Mouse (Mus musculus): Measurements from ENCODE around the gene Orm2. TPM values are rescaled to one million over a fixed set of nuclear protein-coding genes. Genes with fewer than 3 reads are reported as not detected.

Orm2 gene
- polyA plus RNA-seq, 1 experiment: not detected

- peak within 1 kb of the TSS; percentile 97 for H3K27ac ChIP-seq (ENCODE audit: control insufficient read depth, insufficient read depth, low read depth, low read length, poor library complexity)
- H3K4me1 ChIP-seq (ENCODE audit: control insufficient read depth, insufficient read depth, low read length): peaks cover 19% of the 10 kb centered on the region
- WGBS: 5% methylated on average over 17 of the region's 17 CpGs
- H3K4me3 ChIP-seq (replicated peaks; ENCODE audit: control insufficient read depth, low read depth, low read length): peak within 1 kb of the TSS; percentile 89
- TF ChIP-seq CTCF (IDR thresholded peaks at IDR 0.05; ENCODE audit: control insufficient read depth, insufficient read depth, low read length) (no peak), POLR2A (IDR thresholded peaks at IDR 0.05; ENCODE audit: borderline replicate concordance, control insufficient read depth, low read depth, low read length) (peak; percentile 98)
Measured at GRCm38 (mm10) chr4:63403040-63403959, 41.1 kb downstream of the Orm2 start, which contains the start of gene Akna. Akna (minus strand) TSS chr4:63403354.

DNA sequence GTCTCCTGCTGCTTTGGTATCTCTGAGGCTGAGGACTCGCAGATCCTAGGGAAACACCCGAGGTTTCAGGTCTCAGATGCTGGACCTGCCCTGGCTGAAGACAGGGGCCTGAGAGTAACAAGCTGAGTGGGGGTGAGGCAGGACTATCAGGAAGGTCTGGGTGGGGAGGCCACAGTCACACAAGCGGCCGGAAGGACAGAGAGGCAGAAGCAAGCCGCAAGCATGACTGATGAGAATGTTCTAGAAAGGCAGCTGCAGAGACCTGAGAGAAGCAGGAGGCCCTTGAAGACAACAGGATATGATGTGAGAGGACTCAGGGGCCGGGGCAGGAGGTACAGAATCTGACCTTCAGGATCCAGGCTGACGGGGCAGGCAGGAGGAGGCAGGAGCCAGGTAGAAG is 42.0 kb downstream of the Orm2 start:
- 15% methylated on average over 7 of the region's 7 CpGs for WGBS
- Histone ChIP-seq H3K4me1 (ENCODE audit: control insufficient read depth, insufficient read depth, low read length) (peaks cover 15% of the 10 kb centered on the region), H3K27ac (ENCODE audit: control insufficient read depth, insufficient read depth, low read depth, low read length, poor library complexity) (peak overlapping the region; percentile 97), H3K4me3 (replicated peaks; ENCODE audit: control insufficient read depth, low read depth, low read length) (peak overlapping the region; percentile 21)
- peak; percentile 40; the same call in 1 of the 2 replicates for TF ChIP-seq POLR2A (IDR thresholded peaks at IDR 0.05; ENCODE audit: borderline replicate concordance, control insufficient read depth, low read depth, low read length)
- no peak for TF ChIP-seq CTCF (IDR thresholded peaks at IDR 0.05; ENCODE audit: control insufficient read depth, insufficient read depth, low read length)

GRCm38 (mm10) chr4:63405051-63405450 is 42.8 kb downstream of the Orm2 start:
- Histone ChIP-seq H3K4me1 (ENCODE audit: control insufficient read depth, insufficient read depth, low read length) (peaks cover 15% of the 10 kb centered on the region), H3K27ac (ENCODE audit: control insufficient read depth, insufficient read depth, low read depth, low read length, poor library complexity) (peak overlapping the region; percentile 97), H3K4me3 (replicated peaks; ENCODE audit: control insufficient read depth, low read depth, low read length) (no peak overlapping the region)
- TF ChIP-seq POLR2A (IDR thresholded peaks at IDR 0.05; ENCODE audit: borderline replicate concordance, control insufficient read depth, low read depth, low read length) (no peak), CTCF (IDR thresholded peaks at IDR 0.05; ENCODE audit: control insufficient read depth, insufficient read depth, low read length) (no peak)
- 27% methylated on average over 7 of the region's 7 CpGs for WGBS

GRCm38 (mm10) chr4:63405683-63406082 is 43.4 kb downstream of the Orm2 start:
- peaks cover 15% of the 10 kb centered on the region for H3K4me1 ChIP-seq (ENCODE audit: control insufficient read depth, insufficient read depth, low read length)
- H3K4me3 ChIP-seq (replicated peaks; ENCODE audit: control insufficient read depth, low read depth, low read length): no peak overlapping the region
- H3K27ac ChIP-seq (ENCODE audit: control insufficient read depth, insufficient read depth, low read depth, low read length, poor library complexity): peak overlapping the region; percentile 97
- TF ChIP-seq CTCF (IDR thresholded peaks at IDR 0.05; ENCODE audit: control insufficient read depth, insufficient read depth, low read length) (no peak), POLR2A (IDR thresholded peaks at IDR 0.05; ENCODE audit: borderline replicate concordance, control insufficient read depth, low read depth, low read length) (no peak)
- WGBS: 18% methylated on average over 4 of the region's 4 CpGs

DNA sequence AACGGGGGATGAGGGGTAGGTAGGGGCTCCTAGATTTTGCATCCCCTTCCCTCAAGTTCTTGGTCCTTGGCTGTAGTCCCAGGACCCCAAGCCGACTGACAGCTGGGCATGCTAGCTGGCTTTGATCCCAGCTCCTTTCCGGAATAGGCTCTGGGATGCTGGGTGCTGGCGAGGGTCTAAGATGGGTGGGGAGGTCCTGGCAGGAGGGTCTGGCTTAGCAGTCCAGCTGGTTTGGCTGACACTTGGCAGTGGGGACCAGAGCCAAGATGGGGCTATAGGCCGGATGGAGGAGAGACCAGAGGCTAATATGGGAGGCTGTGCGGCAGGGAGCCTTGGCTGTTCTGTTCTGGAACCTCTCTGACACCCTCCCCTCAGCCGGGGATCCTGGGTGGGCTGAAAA is 46.0 kb downstream of the Orm2 start:
- peaks cover 13% of the 10 kb centered on the region for H3K4me1 ChIP-seq (ENCODE audit: control insufficient read depth, insufficient read depth, low read length)
- WGBS: 76% methylated on average over 7 of the region's 7 CpGs
- H3K27ac ChIP-seq (ENCODE audit: control insufficient read depth, insufficient read depth, low read depth, low read length, poor library complexity): no peak overlapping the region
- TF ChIP-seq CTCF (IDR thresholded peaks at IDR 0.05; ENCODE audit: control insufficient read depth, insufficient read depth, low read length): no peak
- no peak overlapping the region for H3K4me3 ChIP-seq (replicated peaks; ENCODE audit: control insufficient read depth, low read depth, low read length)

- H3K27ac ChIP-seq (ENCODE audit: control insufficient read depth, insufficient read depth, low read depth, low read length, poor library complexity): no peak overlapping the region
- H3K4me3 ChIP-seq (replicated peaks; ENCODE audit: control insufficient read depth, low read depth, low read length): peak overlapping the region; percentile 44
- 10% methylated on average over 8 of the region's 8 CpGs for WGBS
- TF ChIP-seq CTCF (IDR thresholded peaks at IDR 0.05; ENCODE audit: control insufficient read depth, insufficient read depth, low read length) (peak; percentile 90), POLR2A (IDR thresholded peaks at IDR 0.05; ENCODE audit: borderline replicate concordance, control insufficient read depth, low read depth, low read length) (no peak)
- H3K4me1 ChIP-seq (ENCODE audit: control insufficient read depth, insufficient read depth, low read length): peaks cover 11% of the 10 kb centered on the region
Measured at GRCm38 (mm10) chr4:63408649-63409048, 46.4 kb downstream of the Orm2 start.

GRCm38 (mm10) chr4:63409317-63409907 is 47.2 kb downstream of the Orm2 start:
- TF ChIP-seq CTCF (IDR thresholded peaks at IDR 0.05; ENCODE audit: control insufficient read depth, insufficient read depth, low read length) (no peak), POLR2A (IDR thresholded peaks at IDR 0.05; ENCODE audit: borderline replicate concordance, control insufficient read depth, low read depth, low read length) (no peak)
- H3K4me3 ChIP-seq (replicated peaks; ENCODE audit: control insufficient read depth, low read depth, low read length): peak overlapping the region; percentile 77
- H3K4me1 ChIP-seq (ENCODE audit: control insufficient read depth, insufficient read depth, low read length): peaks cover 9% of the 10 kb centered on the region
- H3K27ac ChIP-seq (ENCODE audit: control insufficient read depth, insufficient read depth, low read depth, low read length, poor library complexity): peak overlapping the region; percentile 6
- 2% methylated on average over 18 of the region's 18 CpGs for WGBS

- TF ChIP-seq POLR2A (IDR thresholded peaks at IDR 0.05; ENCODE audit: borderline replicate concordance, control insufficient read depth, low read depth, low read length) (peak; percentile 52; the same call in 1 of the 2 replicates), CTCF (IDR thresholded peaks at IDR 0.05; ENCODE audit: control insufficient read depth, insufficient read depth, low read length) (no peak)
- peaks cover 7% of the 10 kb centered on the region for H3K4me1 ChIP-seq (ENCODE audit: control insufficient read depth, insufficient read depth, low read length)
- peak overlapping the region; percentile 77 for H3K4me3 ChIP-seq (replicated peaks; ENCODE audit: control insufficient read depth, low read depth, low read length)
- WGBS: under 1% methylated on average over 39 of the region's 39 CpGs
- H3K27ac ChIP-seq (ENCODE audit: control insufficient read depth, insufficient read depth, low read depth, low read length, poor library complexity): peak overlapping the region; percentile 59
Measured at GRCm38 (mm10) chr4:63409908-63410582, 47.8 kb downstream of the Orm2 start.

Data from bone marrow, adult 2 months (tissue).